Mouse (Mus musculus): ENCODE results near the gene Tubb2b. TPM values are rescaled to one million over a fixed set of nuclear protein-coding genes. Genes with fewer than 3 reads are reported as not detected.

The Tubb2b gene
- polyA plus RNA-seq, 1 experiment from 2014 or later = 66.5 TPM

DNA sequence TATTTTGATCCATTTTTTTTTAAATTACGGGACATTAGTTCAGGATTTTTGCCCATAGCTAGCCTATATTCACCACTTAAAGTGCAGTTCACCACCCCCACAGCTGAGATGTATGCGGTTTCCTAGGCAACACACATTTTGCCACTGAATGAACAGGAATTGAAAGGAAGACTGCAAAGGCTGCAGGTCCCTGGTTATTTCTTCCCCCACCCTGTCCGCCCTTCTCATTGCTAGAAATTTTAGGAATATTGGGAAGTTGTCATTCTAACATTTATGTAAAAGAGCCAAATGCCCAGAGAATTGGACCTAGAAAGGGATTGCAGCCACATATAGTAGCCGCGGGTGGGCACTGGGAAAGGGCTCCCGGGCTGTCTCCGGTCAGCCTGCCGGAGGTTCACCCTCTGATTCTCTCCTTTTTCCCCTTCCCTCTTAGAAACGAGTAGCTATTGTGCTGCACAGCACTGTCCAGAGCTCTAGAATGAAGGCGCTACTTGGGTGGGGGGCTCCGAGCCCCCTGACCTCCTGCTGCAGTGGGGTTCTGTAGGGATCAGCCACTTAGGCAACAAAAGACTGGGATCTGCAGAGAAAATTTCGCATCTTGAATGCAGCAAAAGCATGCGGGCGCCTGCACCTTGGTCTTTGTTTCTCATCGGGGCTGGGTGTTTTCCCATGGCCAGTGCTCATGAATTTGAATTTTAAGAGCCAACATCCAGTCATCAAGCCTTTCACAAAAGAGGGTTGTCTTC lies 3.2 kb upstream of the Tubb2b start:
- no peaks in the 10 kb centered on the region for H3K27me3 ChIP-seq
- H3K9me3 ChIP-seq = no peaks in the 10 kb centered on the region
- H3K27ac ChIP-seq = peak overlapping the region; percentile 63

DNA sequence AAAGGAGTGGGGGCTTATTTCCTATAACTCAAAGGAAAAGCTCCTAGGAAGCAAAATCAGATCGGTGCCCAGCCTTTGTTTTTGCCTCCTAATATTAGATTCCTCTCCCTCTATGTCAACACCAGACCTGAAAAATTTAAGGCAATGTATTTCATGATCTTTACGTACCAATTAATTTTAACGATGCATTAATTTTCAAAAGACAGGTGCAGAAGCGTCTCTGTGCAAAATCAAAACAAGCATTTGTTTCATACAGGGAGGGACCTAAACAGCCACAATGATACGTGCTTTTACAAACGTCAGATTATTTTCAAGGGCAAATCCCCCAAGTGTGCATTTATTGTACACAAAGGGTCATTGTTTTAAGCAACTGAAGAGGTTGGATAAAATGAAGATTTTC lies 2.6 kb upstream of the Tubb2b start:
- Histone ChIP-seq H3K27ac (peak overlapping the region; percentile 94; the same call in 1 of the 2 replicates), H3K27me3 (no peaks in the 10 kb centered on the region)
- no peak for ATAC-seq (ENCODE audit: insufficient number of reproducible peaks, insufficient read depth, low FRiP score, low TSS enrichment)

More for the DNA sequence above, 3.2 kb upstream of the Tubb2b start:
- peak overlapping the region; percentile 78 for H3K4me2 ChIP-seq (replicated peaks)
- H3K9ac ChIP-seq = peak overlapping the region; percentile 36; the same call in 1 of the 2 replicates
- no peak for ATAC-seq (ENCODE audit: insufficient number of reproducible peaks, insufficient read depth, low FRiP score, low TSS enrichment)
- peaks cover 31% of the 10 kb centered on the region for H3K4me1 ChIP-seq
- peak overlapping the region; percentile 22 for H3K4me3 ChIP-seq
- no peaks in the 10 kb centered on the region for H3K36me3 ChIP-seq
- WGBS = 3% methylated on average over 15 of the region's 15 CpGs

DNA sequence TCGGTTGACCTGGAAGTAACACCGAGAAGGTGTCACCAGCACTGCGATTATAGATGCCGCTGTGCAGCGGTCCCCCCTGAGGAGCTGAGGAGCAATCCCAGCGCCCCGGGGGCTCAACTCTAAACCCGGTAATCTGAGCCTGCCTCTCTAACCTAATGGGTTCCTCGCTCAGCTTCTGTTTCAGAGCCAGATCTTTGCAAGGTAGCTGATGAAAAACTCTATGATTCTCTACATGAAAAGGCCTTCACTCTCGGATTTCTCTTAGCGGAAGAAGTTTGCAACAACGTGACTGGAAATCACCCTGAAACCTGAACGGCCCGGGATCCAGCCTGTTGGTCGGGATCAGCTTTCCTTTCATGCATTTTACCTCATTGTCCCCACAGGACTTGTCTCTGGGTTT lies 2.0 kb upstream of the Tubb2b start:
- Histone ChIP-seq H3K27ac (peak overlapping the region; percentile 94), H3K9ac (0 out of 2 replicates have a peak overlapping the region, but pooled peaks have one; percentile 24), H3K4me1 (peaks cover 32% of the 10 kb centered on the region), H3K36me3 (no peaks in the 10 kb centered on the region), H3K27me3 (no peaks in the 10 kb centered on the region), H3K4me2 (replicated peaks) (peak overlapping the region; percentile 78), H3K9me3 (no peaks in the 10 kb centered on the region), H3K4me3 (peak overlapping the region; percentile 63)
- 1% methylated on average over 15 of the region's 15 CpGs for WGBS
- no peak for ATAC-seq (ENCODE audit: insufficient number of reproducible peaks, insufficient read depth, low FRiP score, low TSS enrichment)

More for the DNA sequence above, 2.6 kb upstream of the Tubb2b start:
- Histone ChIP-seq H3K9me3 (no peaks in the 10 kb centered on the region), H3K36me3 (no peaks in the 10 kb centered on the region), H3K4me3 (0 out of 2 replicates have a peak overlapping the region, but pooled peaks have one; percentile 63), H3K4me1 (peaks cover 32% of the 10 kb centered on the region), H3K4me2 (replicated peaks) (peak overlapping the region; percentile 78), H3K9ac (no peak overlapping the region)
- WGBS = 17% methylated on average over 6 of the region's 6 CpGs

DNA sequence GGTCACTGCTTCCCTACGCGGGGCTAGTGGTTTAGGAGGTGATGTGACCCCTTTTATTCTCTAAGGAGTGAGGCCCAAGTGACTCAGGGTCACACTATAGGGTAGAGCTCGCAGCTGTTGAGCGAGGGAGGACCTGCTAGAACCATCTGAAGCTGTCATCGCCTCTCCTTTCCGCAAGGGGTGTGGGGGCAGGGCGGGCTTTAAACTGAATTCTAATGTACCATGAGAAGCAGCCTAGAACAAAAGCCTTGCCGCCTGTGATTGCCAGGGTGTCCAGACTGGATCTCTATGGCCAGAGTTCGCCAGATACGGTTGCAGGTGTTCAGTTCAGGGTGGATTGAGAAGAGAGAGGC lies 1.4 kb upstream of the Tubb2b start:
- peak overlapping the region; percentile 63 for H3K4me3 ChIP-seq
- no peaks in the 10 kb centered on the region for H3K36me3 ChIP-seq
- WGBS = under 1% methylated on average over 10 of the region's 10 CpGs
- no peaks in the 10 kb centered on the region for H3K27me3 ChIP-seq
- peak overlapping the region; percentile 78 for H3K4me2 ChIP-seq (replicated peaks)
- peak; percentile 38; the same call in 1 of the 2 replicates for ATAC-seq (ENCODE audit: insufficient number of reproducible peaks, insufficient read depth, low FRiP score, low TSS enrichment)
- peak overlapping the region; percentile 46; the same call in 1 of the 2 replicates for H3K9ac ChIP-seq
- peaks cover 32% of the 10 kb centered on the region for H3K4me1 ChIP-seq
- H3K9me3 ChIP-seq = no peaks in the 10 kb centered on the region
- H3K27ac ChIP-seq = peak overlapping the region; percentile 94

DNA sequence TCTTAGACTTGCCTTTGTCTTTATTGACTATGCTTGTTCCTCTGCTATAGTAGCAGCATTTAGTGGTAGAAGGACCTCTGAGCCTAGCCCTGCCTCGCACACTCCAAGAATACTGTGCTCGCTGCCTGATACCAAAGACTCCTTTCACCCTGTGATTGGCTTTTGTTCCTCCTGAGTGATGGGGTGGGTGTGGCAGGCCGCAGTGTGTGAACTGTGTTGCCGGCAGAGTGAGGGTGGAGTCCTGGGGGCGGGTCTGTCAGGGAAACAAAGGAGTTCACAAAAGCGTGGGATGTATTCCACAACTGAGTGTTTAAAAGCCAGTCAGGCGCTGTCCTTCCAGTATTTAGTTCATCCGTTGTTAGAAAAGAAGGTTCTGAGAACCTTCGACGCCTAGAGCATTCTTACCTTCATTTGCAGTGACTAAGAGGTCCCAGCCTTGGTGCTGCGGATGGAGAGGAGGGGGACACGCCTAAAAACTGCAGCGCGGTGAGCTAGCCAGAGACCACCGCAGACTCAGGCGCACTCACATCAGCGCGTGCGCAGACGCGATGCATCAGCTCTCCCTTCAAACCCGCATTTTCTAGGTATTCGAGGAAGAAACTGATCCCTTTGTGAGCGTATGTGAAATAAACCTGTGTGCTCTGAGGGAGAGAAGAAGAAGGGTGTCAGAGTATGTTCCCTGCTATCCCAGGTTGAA lies 893 bp upstream of the Tubb2b start:
- Histone ChIP-seq H3K4me2 (replicated peaks) (peak overlapping the region; percentile 78), H3K36me3 (no peaks in the 10 kb centered on the region), H3K4me1 (peaks cover 35% of the 10 kb centered on the region), H3K9ac (peak overlapping the region; percentile 62), H3K27ac (peak overlapping the region; percentile 94), H3K9me3 (no peaks in the 10 kb centered on the region), H3K4me3 (peak overlapping the region; percentile 63), H3K27me3 (no peaks in the 10 kb centered on the region)
- ATAC-seq (ENCODE audit: insufficient number of reproducible peaks, insufficient read depth, low FRiP score, low TSS enrichment) = peak; percentile 47
- WGBS = under 1% methylated on average over 24 of the region's 24 CpGs

DNA sequence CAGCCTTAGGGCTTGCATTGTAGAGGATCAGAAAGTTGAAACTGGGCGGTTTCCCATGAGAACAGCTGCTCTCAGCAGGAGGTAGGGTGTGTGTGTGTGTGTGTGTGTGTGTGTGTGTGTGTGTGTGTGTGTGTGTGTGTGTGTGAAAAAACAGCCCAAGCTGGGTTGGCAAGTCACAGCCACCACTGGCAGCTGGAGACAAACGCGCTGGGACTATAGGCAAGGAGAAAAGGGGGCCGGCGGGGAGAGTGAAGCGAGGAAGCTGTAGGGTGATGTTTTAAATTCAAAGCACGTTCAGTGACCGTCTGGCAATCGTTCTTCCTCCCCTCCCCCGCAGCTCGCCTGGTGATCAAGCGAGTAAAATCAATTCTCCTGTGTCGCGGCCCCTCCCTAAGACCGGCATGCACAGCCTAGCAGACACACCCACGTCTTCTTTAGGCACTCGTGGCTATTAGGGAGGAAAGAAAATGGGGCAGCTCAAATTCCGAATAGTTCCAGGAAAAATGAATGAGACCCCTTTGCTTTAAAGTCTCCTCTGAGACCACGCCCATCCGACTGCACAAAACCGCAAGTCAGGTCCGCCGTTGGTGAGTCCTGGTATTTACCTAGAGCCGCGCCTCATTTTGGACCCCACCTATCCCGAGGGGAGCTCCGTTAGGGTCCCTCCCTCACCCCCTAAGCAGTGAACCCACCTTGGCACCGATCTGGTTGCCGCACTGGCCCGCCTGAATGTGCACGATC lies 611 bp downstream of the Tubb2b start:
- Histone ChIP-seq H3K4me3 (peak overlapping the region; percentile 63), H3K36me3 (0 out of 2 replicates have a peak, but pooled peaks cover 5% of the 10 kb centered on the region), H3K27me3 (no peaks in the 10 kb centered on the region), H3K9me3 (no peaks in the 10 kb centered on the region), H3K9ac (peak overlapping the region; percentile 62), H3K4me2 (replicated peaks) (peak overlapping the region; percentile 78), H3K4me1 (peaks cover 43% of the 10 kb centered on the region), H3K27ac (peak overlapping the region; percentile 94)
- WGBS = under 1% methylated on average over 31 of the region's 31 CpGs
- peak; percentile 6; the same call in 1 of the 2 replicates for ATAC-seq (ENCODE audit: insufficient number of reproducible peaks, insufficient read depth, low FRiP score, low TSS enrichment)

DNA sequence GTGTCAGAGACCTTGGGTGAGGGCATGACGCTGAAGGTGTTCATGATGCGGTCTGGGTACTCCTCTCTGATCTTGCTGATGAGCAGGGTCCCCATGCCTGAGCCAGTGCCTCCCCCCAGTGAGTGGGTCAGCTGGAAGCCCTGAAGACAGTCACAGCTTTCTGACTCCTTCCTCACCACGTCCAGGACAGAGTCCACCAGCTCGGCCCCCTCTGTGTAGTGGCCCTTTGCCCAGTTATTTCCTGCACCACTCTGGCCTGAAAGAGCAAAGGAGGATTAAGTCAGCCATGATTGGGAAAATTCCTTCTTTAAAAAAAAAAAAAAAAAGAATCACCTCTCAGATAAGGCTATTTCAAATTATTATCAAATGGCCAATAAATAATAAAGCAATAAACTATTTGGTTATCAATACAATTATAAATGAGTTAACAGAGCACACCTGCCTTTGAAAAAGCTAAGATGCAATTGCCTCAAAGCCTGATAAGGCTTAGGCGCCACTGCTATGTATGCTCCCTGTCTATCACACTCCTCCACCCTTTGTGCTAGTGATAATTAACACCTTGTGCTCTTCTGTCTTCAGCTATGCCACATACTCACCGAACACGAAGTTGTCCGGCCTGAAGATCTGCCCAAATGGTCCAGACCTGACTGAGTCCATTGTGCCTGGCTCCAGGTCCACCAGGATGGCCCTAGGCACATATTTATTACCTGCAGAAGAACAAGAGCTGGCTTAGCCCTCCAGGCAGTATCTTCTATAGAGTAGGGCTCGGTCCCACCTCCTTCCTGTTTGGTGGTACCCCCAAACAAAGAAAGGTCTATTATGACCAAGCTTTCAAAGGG lies 1.8 kb downstream of the Tubb2b start:
- ATAC-seq (ENCODE audit: insufficient number of reproducible peaks, insufficient read depth, low FRiP score, low TSS enrichment) = no peak
- Histone ChIP-seq H3K27ac (no peak overlapping the region), H3K9me3 (no peaks in the 10 kb centered on the region), H3K27me3 (no peaks in the 10 kb centered on the region), H3K4me1 (peaks cover 39% of the 10 kb centered on the region), H3K4me2 (replicated peaks) (peak overlapping the region; percentile 78), H3K36me3 (0 out of 2 replicates have a peak, but pooled peaks cover 5% of the 10 kb centered on the region), H3K4me3 (peak overlapping the region; percentile 63), H3K9ac (no peak overlapping the region; the same call in 1 of the 2 replicates)
- 64% methylated on average over 9 of the region's 9 CpGs for WGBS

DNA sequence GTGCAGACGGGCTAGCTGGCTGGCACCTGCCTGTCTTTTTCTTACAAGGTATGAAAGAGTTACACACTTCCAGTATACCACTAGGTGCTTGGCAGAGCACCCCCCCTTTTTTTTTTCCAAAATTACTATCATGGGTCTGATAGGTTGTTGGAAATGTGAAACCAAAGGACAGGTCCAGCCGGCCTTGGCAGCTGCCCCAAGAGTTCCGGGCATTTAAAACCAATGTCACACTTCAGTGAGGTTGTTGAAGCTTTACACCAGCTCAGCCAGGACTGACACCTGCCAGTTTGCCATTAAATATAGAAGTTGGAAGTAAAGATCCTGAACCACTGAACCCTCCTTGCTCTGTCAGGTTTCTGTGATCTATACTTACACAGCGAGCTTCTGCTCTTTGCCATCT lies 4.6 kb downstream of the Tubb2b start:
- Histone ChIP-seq H3K4me2 (replicated peaks) (peak overlapping the region; percentile 18; the same call in 1 of the 2 replicates), H3K36me3 (0 out of 2 replicates have a peak, but pooled peaks cover 5% of the 10 kb centered on the region), H3K9ac (no peak overlapping the region), H3K27ac (no peak overlapping the region), H3K4me3 (no peak overlapping the region), H3K4me1 (peaks cover 20% of the 10 kb centered on the region), H3K9me3 (no peaks in the 10 kb centered on the region), H3K27me3 (no peaks in the 10 kb centered on the region)
- ATAC-seq (ENCODE audit: insufficient number of reproducible peaks, insufficient read depth, low FRiP score, low TSS enrichment) = no peak
- 82% methylated on average over 4 of the region's 4 CpGs for WGBS

DNA sequence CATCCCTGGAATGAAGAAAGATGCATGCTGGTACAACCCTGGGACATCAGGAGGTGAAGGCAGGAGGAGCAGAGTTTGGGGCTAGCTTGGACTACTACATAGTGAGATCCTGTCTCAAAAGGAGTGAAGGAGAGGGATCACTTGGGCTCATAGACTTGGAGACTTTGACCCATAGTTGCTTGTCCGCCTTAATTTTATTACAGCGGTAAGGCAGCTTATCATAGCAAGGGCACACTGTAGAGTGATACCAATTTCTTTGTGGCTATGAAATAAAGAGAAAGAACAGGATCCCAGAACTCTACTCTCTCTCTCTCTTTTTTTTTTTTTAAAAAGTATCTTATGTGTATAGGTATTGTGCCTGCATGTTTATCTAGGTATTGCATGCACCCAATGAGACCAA lies 9.7 kb downstream of the Tubb2b start:
- Histone ChIP-seq H3K4me2 (replicated peaks) (no peak overlapping the region), H3K4me3 (no peak overlapping the region), H3K27ac (no peak overlapping the region), H3K4me1 (peaks cover 5% of the 10 kb centered on the region; the same call in 1 of the 2 replicates), H3K9ac (no peak overlapping the region), H3K9me3 (no peaks in the 10 kb centered on the region), H3K36me3 (0 out of 2 replicates have a peak, but pooled peaks cover 5% of the 10 kb centered on the region), H3K27me3 (no peaks in the 10 kb centered on the region)
- ATAC-seq (ENCODE audit: insufficient number of reproducible peaks, insufficient read depth, low FRiP score, low TSS enrichment) = no peak
- WGBS = 96% methylated on average over 2 of the region's 2 CpGs

DNA sequence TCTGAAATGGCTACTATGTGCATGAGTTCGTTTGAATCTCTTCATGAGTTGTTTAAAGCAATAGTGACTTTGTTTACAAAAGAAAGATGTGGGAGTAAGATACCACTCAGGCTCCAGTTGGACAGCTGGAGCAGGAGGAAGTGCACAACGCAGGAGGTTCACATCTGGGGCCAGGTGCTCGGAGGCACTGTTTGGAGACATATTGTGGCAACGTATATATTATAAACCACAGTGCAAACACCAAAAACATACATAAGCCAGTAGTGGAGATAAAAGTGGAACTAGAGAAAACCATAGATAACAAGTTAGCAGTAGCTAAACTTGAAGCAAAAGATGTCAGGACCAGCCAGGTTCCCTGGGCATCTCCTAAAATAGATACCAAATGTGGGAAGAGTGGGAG lies 10.9 kb downstream of the Tubb2b start:
- Histone ChIP-seq H3K36me3 (no peaks in the 10 kb centered on the region), H3K9ac (no peak overlapping the region), H3K27me3 (no peaks in the 10 kb centered on the region), H3K27ac (no peak overlapping the region), H3K4me2 (replicated peaks) (no peak overlapping the region), H3K9me3 (no peaks in the 10 kb centered on the region), H3K4me1 (no peaks in the 10 kb centered on the region), H3K4me3 (no peak overlapping the region)
- ATAC-seq (ENCODE audit: insufficient number of reproducible peaks, insufficient read depth, low FRiP score, low TSS enrichment) = no peak
- WGBS = 61% methylated on average over 4 of the region's 4 CpGs

DNA sequence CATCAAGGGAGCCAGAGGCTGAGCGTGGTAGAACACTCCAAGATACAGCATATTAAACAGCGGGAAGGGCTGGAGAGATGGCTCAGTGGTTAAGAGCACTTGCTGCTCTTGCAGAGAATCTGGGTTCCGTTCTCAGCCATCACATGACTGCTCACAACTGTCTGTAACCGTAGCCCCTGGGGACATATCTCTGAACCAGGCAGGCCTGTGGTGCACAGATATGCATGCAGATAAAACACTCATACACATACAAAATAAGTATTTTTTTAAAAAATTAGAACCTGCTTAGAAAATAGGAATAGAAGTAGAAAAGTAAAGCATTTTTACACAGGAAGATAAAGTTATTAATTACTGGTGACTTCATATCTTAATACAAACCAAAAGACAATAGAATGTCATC lies 11.4 kb downstream of the Tubb2b start:
- 79% methylated on average over 4 of the region's 4 CpGs for WGBS
- no peak overlapping the region for H3K27ac ChIP-seq
- no peak overlapping the region for H3K4me2 ChIP-seq (replicated peaks)
- no peaks in the 10 kb centered on the region for H3K9me3 ChIP-seq
- ATAC-seq (ENCODE audit: insufficient number of reproducible peaks, insufficient read depth, low FRiP score, low TSS enrichment) = no peak
- no peak overlapping the region for H3K4me3 ChIP-seq
- no peaks in the 10 kb centered on the region for H3K36me3 ChIP-seq
- no peak overlapping the region for H3K9ac ChIP-seq
- no peaks in the 10 kb centered on the region for H3K27me3 ChIP-seq
- H3K4me1 ChIP-seq = no peaks in the 10 kb centered on the region

Data from embryonic facial prominence, embryonic 12.5 days (tissue).